Mouse (Mus musculus) limb, embryonic 14.5 days (tissue): ENCODE measurements around the gene Dhcr24. TPM values are rescaled to one million over a fixed set of nuclear protein-coding genes. Genes with fewer than 3 reads are reported as not detected.

Experiments used
- ATAC-seq: fragments of 200-750 bp; cut with Nextera tagmentation; 2 replicates; pipeline ENCODE4 v1.8.0; 2017; ENCODE audit warnings: low read depth, moderate number of reproducible peaks, moderate TSS enrichment; ENCODE audit not compliant: low FRiP score
- DNase-seq: peaks from one replicate; pipeline ENCODE4 v3.0.0-alpha.2; 2015; ENCODE audit warnings: low spot score
- H3K27ac ChIP-seq: fragments of 300-500 bp; sonication (generic); replicated peaks from 2 replicates; pipeline ENCODE4 v1.5.1; 2014; ENCODE audit warnings: low read depth, mild to moderate bottlenecking, low read length, moderate library complexity, mixed read lengths
- H3K27me3 ChIP-seq: fragments of 300-500 bp; sonication (generic); 2 replicates; pipeline ENCODE4 v1.6.1; 2014; ENCODE audit warnings: low read length, mixed read lengths; ENCODE audit not compliant: control insufficient read depth, insufficient read depth
- H3K36me3 ChIP-seq: fragments of 300-500 bp; sonication (generic); 2 replicates; pipeline ENCODE4 v1.6.1; 2014; ENCODE audit warnings: mild to moderate bottlenecking, low read length, moderate library complexity, mixed read lengths; ENCODE audit not compliant: control insufficient read depth, insufficient read depth
- H3K4me1 ChIP-seq: fragments of 300-500 bp; sonication (generic); 2 replicates; pipeline ENCODE4 v1.6.1; 2014; ENCODE audit warnings: antibody characterized with exemption, low read length, mixed read lengths; ENCODE audit not compliant: control insufficient read depth, insufficient read depth
- H3K4me2 ChIP-seq: fragments of 300-500 bp; sonication (generic); replicated peaks from 2 replicates; pipeline ENCODE4 v1.6.1; 2014; ENCODE audit warnings: low read depth, mild to moderate bottlenecking, low read length, moderate library complexity; ENCODE audit not compliant: severe bottlenecking
- H3K4me3 ChIP-seq: fragments of 300-500 bp; sonication (generic); replicated peaks from 2 replicates; pipeline ENCODE4 v1.5.1; 2014; ENCODE audit warnings: low read length
- H3K9ac ChIP-seq: fragments of 300-500 bp; sonication (generic); 2 replicates; pipeline ENCODE4 v1.6.1; 2014; ENCODE audit warnings: mild to moderate bottlenecking, low read depth, low read length, moderate library complexity; ENCODE audit not compliant: severe bottlenecking
- H3K9me3 ChIP-seq: fragments of 300-500 bp; sonication (generic); 2 replicates; pipeline ENCODE4 v1.6.1; 2016; ENCODE audit warnings: low read length; ENCODE audit not compliant: control insufficient read depth
- POLR2A ChIP-seq: fragments of 200-500 bp; IDR thresholded peaks from 2 replicates; pipeline ENCODE4 v1.8.0; 2012; ENCODE audit warnings: inconsistent platforms, mild to moderate bottlenecking, moderate library complexity, borderline replicate concordance; ENCODE audit not compliant: insufficient read depth, insufficient read length; ENCODE audit errors: extremely low read depth
- WGBS: fragments of 180-500 bp; shearing (Covaris S2); extraction: QIAGEN DNeasy Blood & Tissue Kit; methylation state at CpG from one replicate; pipeline ENCODE4 v1.1.7; 2014; 5-methylcytosine and 5-hydroxymethylcytosine counted together
- polyA plus RNA-seq, 2 experiments: library from polyadenylated mRNA; depleted of rRNA in 1 of 2; stranded (reverse) in 1 of 2; unstranded in 1 of 2; fragments of >200 nt; fragmentation: Nextera tagmentation in 1 of 2; extraction: Ambion mirVana in 1 of 2; gene quantifications; 2 replicates each; pipeline versions ENCODE4 v1.2.1 to v1.2.3; 2012 to 2014

Dhcr24 gene
- polyA plus RNA-seq, 2 experiments = 19.4 to 57.6 TPM

DNA sequence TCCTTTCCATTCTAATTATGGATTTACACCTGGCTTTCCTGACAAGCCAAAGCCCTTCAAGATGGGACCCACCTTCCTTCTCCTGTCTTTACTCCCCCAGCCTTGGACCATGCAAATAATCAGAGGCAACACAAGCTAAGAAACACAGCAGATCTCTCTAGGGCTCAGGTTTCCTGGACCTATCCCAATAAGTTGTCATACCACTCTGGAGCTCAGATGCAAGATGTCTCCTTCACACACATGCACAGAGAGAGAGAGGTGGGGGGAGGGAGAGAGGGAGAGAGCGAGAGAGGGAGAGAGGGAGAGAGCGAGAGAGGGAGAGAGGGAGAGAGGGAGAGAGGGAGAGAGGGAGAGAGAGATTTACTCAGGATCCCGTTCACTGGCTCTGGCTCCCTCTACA lies 71.5 kb downstream of the Dhcr24 start:
- ATAC-seq (no peak), DNase-seq (no peak)
- WGBS = 46% methylated on average over 1 of the region's 3 CpGs
- peaks cover 25% of the 10 kb centered on the region for H3K4me1 ChIP-seq
- no peaks in the 10 kb centered on the region; the same call in 1 of the 2 replicates for H3K27me3 ChIP-seq
- no peak overlapping the region for H3K27ac ChIP-seq
- no peak for TF ChIP-seq POLR2A
- no peaks in the 10 kb centered on the region for H3K36me3 ChIP-seq
- no peak overlapping the region for H3K4me2 ChIP-seq
- H3K9me3 ChIP-seq = no peaks in the 10 kb centered on the region
- H3K4me3 ChIP-seq = no peak overlapping the region
- H3K9ac ChIP-seq = no peak overlapping the region

DNA sequence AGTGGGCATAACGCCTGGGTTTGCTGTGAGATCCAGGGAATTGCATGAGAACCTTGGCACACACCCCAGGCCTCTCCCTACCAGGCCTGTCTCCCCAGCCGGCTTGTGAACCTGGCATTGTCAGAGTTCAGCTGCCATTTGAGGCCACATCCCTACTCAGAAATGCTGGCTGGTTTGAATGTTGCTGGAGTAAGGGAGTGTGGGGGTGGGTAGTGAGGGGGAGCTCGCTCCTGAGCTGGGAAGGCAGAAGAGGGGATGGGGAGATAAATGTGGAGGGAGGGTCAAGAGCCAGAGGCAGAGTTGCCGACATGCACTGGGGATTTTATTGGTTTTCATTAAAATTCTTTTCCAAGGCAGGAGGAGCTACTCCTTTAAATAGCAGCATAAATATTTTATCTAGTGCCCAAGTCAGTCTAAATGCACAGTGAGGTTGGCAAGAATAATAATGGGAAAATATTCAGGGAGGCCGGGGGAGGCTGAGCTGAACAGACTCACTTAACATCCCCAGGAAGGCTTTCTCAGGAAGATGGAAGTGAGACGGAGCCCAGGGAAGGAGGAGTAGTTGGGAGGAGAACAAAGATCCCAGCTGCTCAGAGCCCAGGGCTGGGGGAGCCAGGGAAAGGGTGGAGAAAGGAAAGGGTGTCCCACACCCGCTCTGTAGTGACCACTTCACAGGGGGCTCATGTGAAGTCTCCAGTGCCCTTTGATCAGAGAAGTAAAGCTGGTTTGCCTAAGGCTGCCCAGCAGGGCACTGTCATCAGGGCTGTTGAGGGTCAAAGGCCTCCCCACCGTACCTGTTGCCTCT lies 72.6 kb downstream of the Dhcr24 start:
- H3K4me3 ChIP-seq = no peak overlapping the region
- no peak for TF ChIP-seq POLR2A
- peak overlapping the region; percentile 78 for H3K27ac ChIP-seq
- 17% methylated on average over 8 of the region's 8 CpGs for WGBS
- peak overlapping the region; percentile 21; the same call in 1 of the 2 replicates for H3K4me2 ChIP-seq
- DNase-seq (peak; percentile 44), ATAC-seq (peak; percentile 58; the same call in 1 of the 2 replicates)
- peaks cover 25% of the 10 kb centered on the region for H3K4me1 ChIP-seq
- peak overlapping the region; percentile 31; the same call in 1 of the 2 replicates for H3K9ac ChIP-seq
- H3K9me3 ChIP-seq = no peaks in the 10 kb centered on the region
- no peaks in the 10 kb centered on the region for H3K36me3 ChIP-seq
- H3K27me3 ChIP-seq = no peaks in the 10 kb centered on the region; the same call in 1 of the 2 replicates

DNA sequence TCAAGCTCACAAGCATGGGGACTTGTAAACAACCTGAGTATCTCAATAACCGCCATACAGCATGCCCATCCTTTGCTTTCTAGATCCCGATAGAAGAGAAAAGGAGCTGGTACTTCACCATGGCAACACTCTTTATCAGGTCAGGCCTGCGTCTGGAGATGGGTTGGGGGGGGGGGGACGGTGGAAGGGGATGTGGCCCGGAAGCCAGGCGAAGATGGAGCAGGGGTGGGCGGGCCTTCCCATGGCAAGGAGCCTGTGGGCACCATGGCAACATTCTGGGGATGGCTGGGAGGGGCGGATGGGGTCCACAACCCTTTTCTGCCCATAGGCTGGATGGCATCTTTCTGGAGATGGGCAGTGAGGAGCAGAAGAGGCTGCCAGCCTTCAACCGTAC lies 73.2 kb downstream of the Dhcr24 start:
- Histone ChIP-seq H3K36me3 (no peaks in the 10 kb centered on the region), H3K27me3 (no peaks in the 10 kb centered on the region; the same call in 1 of the 2 replicates), H3K4me1 (peaks cover 25% of the 10 kb centered on the region), H3K9me3 (no peaks in the 10 kb centered on the region), H3K27ac (peak overlapping the region; percentile 78), H3K9ac (no peak overlapping the region), H3K4me2 (no peak overlapping the region), H3K4me3 (no peak overlapping the region)
- DNase-seq (no peak), ATAC-seq (no peak)
- 55% methylated on average over 8 of the region's 9 CpGs for WGBS
- TF ChIP-seq POLR2A = no peak

Other genes with a start within 250 kb of the Dhcr24 start
- 15.7 TPM in 2 replicates for gene Usp24, start 244.8 kb upstream of the Dhcr24 start, polyA plus RNA-seq (2012; rRNA removed)
- gene Usp24, start 244.8 kb upstream of the Dhcr24 start, polyA plus RNA-seq (2014; fragmentation: Nextera tagmentation; extraction: Ambion mirVana) = 12.5 and 16.7 TPM in 2 replicates
- 5.2 and 6.2 TPM in 2 replicates for gene Pcsk9, start 96.7 kb upstream of the Dhcr24 start, polyA plus RNA-seq (2012; rRNA removed)
- gene Pcsk9, start 96.7 kb upstream of the Dhcr24 start, polyA plus RNA-seq (2014; fragmentation: Nextera tagmentation; extraction: Ambion mirVana) = 2.8 and 3.4 TPM in 2 replicates
- gene Bsnd, start 68.8 kb upstream of the Dhcr24 start, polyA plus RNA-seq (2012; rRNA removed) = not detected in 2 replicates
- not detected in 2 replicates for gene Bsnd, start 68.8 kb upstream of the Dhcr24 start, polyA plus RNA-seq (2014; fragmentation: Nextera tagmentation; extraction: Ambion mirVana)
- not detected in 2 replicates for gene Lexm, start 56.2 kb downstream of the Dhcr24 start, polyA plus RNA-seq (2012; rRNA removed)
- not detected in 2 replicates for gene Lexm, start 56.2 kb downstream of the Dhcr24 start, polyA plus RNA-seq (2014; fragmentation: Nextera tagmentation; extraction: Ambion mirVana)
- gene Ttc22, start 61.4 kb downstream of the Dhcr24 start, polyA plus RNA-seq (2012; rRNA removed) = 3.8 and 5.9 TPM in 2 replicates
- gene Ttc22, start 61.4 kb downstream of the Dhcr24 start, polyA plus RNA-seq (2014; fragmentation: Nextera tagmentation; extraction: Ambion mirVana) = 6.9 and 7.0 TPM in 2 replicates
- 14.3 and 14.6 TPM in 2 replicates for gene Pars2, start 90.0 kb downstream of the Dhcr24 start, polyA plus RNA-seq (2012; rRNA removed)
- gene Pars2, start 90.0 kb downstream of the Dhcr24 start, polyA plus RNA-seq (2014; fragmentation: Nextera tagmentation; extraction: Ambion mirVana) = 14.0 and 14.2 TPM in 2 replicates
- gene Ttc4, start 117.9 kb downstream of the Dhcr24 start, polyA plus RNA-seq (2012; rRNA removed) = 147 and 167 TPM in 2 replicates
- gene Ttc4, start 117.9 kb downstream of the Dhcr24 start, polyA plus RNA-seq (2014; fragmentation: Nextera tagmentation; extraction: Ambion mirVana) = 75.0 and 92.1 TPM in 2 replicates
- 2.8 and 7.1 TPM in 2 replicates for gene Mroh7, start 169.9 kb downstream of the Dhcr24 start, polyA plus RNA-seq (2012; rRNA removed)
- gene Mroh7, start 169.9 kb downstream of the Dhcr24 start, polyA plus RNA-seq (2014; fragmentation: Nextera tagmentation; extraction: Ambion mirVana) = 0.35 and 0.63 TPM in 2 replicates
- gene Fam151a, start 172.9 kb downstream of the Dhcr24 start, polyA plus RNA-seq (2012; rRNA removed) = 0.35 and 0.43 TPM in 2 replicates
- gene Fam151a, start 172.9 kb downstream of the Dhcr24 start, polyA plus RNA-seq (2014; fragmentation: Nextera tagmentation; extraction: Ambion mirVana) = 0.19 and 1.1 TPM in 2 replicates
- gene Acot11, start 244.0 kb downstream of the Dhcr24 start, polyA plus RNA-seq (2012; rRNA removed) = 6.1 and 6.7 TPM in 2 replicates
- 3.7 and 4.3 TPM in 2 replicates for gene Acot11, start 244.0 kb downstream of the Dhcr24 start, polyA plus RNA-seq (2014; fragmentation: Nextera tagmentation; extraction: Ambion mirVana)